Mouse (Mus musculus): Measurements from ENCODE around the gene Gm42715. TPM values are rescaled to one million over a fixed set of nuclear protein-coding genes. Genes with fewer than 3 reads are reported as not detected.

The Gm42715 gene
- polyA plus RNA-seq, 1 experiment from 2014 or later: 17.1 TPM

Small RNA genes lying within 50 kb of the gene (microRNA-seq; reads per million reads assigned to microRNA genes)
- gene Gm47278 (not detected), gene Mir7060 (not detected)

Other genes with a start within 250 kb of the Gm42715 start
- gene Sephs2, start 245.5 kb upstream of the Gm42715 start, polyA plus RNA-seq (2016; fragmentation: Nextera tagmentation; extraction: Ambion mirVana): 89.7 and 93.9 TPM in 2 replicates
- 0.46 and 0.69 TPM in 2 replicates for gene Itgal, start 223.3 kb upstream of the Gm42715 start, polyA plus RNA-seq (2016; fragmentation: Nextera tagmentation; extraction: Ambion mirVana)
- gene Zfp768, start 174.0 kb upstream of the Gm42715 start, polyA plus RNA-seq (2016; fragmentation: Nextera tagmentation; extraction: Ambion mirVana): 23.1 and 23.8 TPM in 2 replicates
- 7.9 and 9.5 TPM in 2 replicates for gene Zfp747, start 143.5 kb upstream of the Gm42715 start, polyA plus RNA-seq (2016; fragmentation: Nextera tagmentation; extraction: Ambion mirVana)
- gene 9130019O22Rik, start 132.4 kb upstream of the Gm42715 start, polyA plus RNA-seq (2016; fragmentation: Nextera tagmentation; extraction: Ambion mirVana): 5.2 and 7.2 TPM in 2 replicates
- gene E430018J23Rik, start 126.0 kb upstream of the Gm42715 start, polyA plus RNA-seq (2016; fragmentation: Nextera tagmentation; extraction: Ambion mirVana): 5.7 and 7.0 TPM in 2 replicates
- 6.2 and 7.9 TPM in 2 replicates for gene Zfp764, start 112.8 kb upstream of the Gm42715 start, polyA plus RNA-seq (2016; fragmentation: Nextera tagmentation; extraction: Ambion mirVana)
- gene Zfp688, start 97.5 kb upstream of the Gm42715 start, polyA plus RNA-seq (2016; fragmentation: Nextera tagmentation; extraction: Ambion mirVana): 29.5 and 37.0 TPM in 2 replicates
- gene Zfp689, start 70.4 kb upstream of the Gm42715 start, polyA plus RNA-seq (2016; fragmentation: Nextera tagmentation; extraction: Ambion mirVana): 14.2 and 14.5 TPM in 2 replicates
- gene Prr14, start 60.0 kb upstream of the Gm42715 start, polyA plus RNA-seq (2016; fragmentation: Nextera tagmentation; extraction: Ambion mirVana): 41.0 and 46.9 TPM in 2 replicates
- 11.4 and 12.5 TPM in 2 replicates for gene Fbrs, start 40.4 kb upstream of the Gm42715 start, polyA plus RNA-seq (2016; fragmentation: Nextera tagmentation; extraction: Ambion mirVana)
- gene Srcap, start 7.6 kb upstream of the Gm42715 start, polyA plus RNA-seq (2016; fragmentation: Nextera tagmentation; extraction: Ambion mirVana): 70.9 and 80.4 TPM in 2 replicates
- 3.1 and 4.1 TPM in 2 replicates for gene Tmem265, start 41.8 kb downstream of the Gm42715 start, polyA plus RNA-seq (2016; fragmentation: Nextera tagmentation; extraction: Ambion mirVana)
- 34.1 and 39.6 TPM in 2 replicates for gene Phkg2, start 53.8 kb downstream of the Gm42715 start, polyA plus RNA-seq (2016; fragmentation: Nextera tagmentation; extraction: Ambion mirVana)
- gene Ccdc189, start 69.0 kb downstream of the Gm42715 start, polyA plus RNA-seq (2016; fragmentation: Nextera tagmentation; extraction: Ambion mirVana): 9.4 and 12.4 TPM in 2 replicates
- gene Rnf40, start 69.2 kb downstream of the Gm42715 start, polyA plus RNA-seq (2016; fragmentation: Nextera tagmentation; extraction: Ambion mirVana): 62.2 and 69.6 TPM in 2 replicates
- gene Zfp629, start 96.2 kb downstream of the Gm42715 start, polyA plus RNA-seq (2016; fragmentation: Nextera tagmentation; extraction: Ambion mirVana): 29.0 and 32.9 TPM in 2 replicates
- 77.9 and 79.5 TPM in 2 replicates for gene Bcl7c, start 189.3 kb downstream of the Gm42715 start, polyA plus RNA-seq (2016; fragmentation: Nextera tagmentation; extraction: Ambion mirVana)
- 11.1 and 14.2 TPM in 2 replicates for gene Ctf1, start 193.2 kb downstream of the Gm42715 start, polyA plus RNA-seq (2016; fragmentation: Nextera tagmentation; extraction: Ambion mirVana)
- 0.28 and 0.73 TPM in 2 replicates for gene Ctf2, start 212.6 kb downstream of the Gm42715 start, polyA plus RNA-seq (2016; fragmentation: Nextera tagmentation; extraction: Ambion mirVana)
- 9.4 and 10.8 TPM in 2 replicates for gene Fbxl19, start 225.0 kb downstream of the Gm42715 start, polyA plus RNA-seq (2016; fragmentation: Nextera tagmentation; extraction: Ambion mirVana)